Comparison of ENCODE assay signal across 8 mouse cellular contexts in genomic region chr13:22040464-22041141, GRCm38 (mm10). TPM values are rescaled to one million over a fixed set of nuclear protein-coding genes. Genes with fewer than 3 reads are reported as not detected.
DNase-seq lines count a peak whose midpoint lies in the region; ATAC-seq and TF ChIP-seq lines count a peak whose summit lies in the region.

No protein-coding gene starts in this region.

- TF ChIP-seq CTCF in spleen, adult 2 months (IDR thresholded peaks at IDR 0.05; ENCODE audit: extremely low read depth, insufficient read depth, insufficient read length, insufficient replicate concordance): no peak

- no peaks in the 10 kb centered on the region for H3K36me3 ChIP-seq in spleen, adult 2 months (ENCODE audit: control insufficient read depth, insufficient read depth, low read length)
- H3K36me3 ChIP-seq in hindbrain, embryonic 16.5 days (ENCODE audit: control insufficient read depth, insufficient read depth, low read length): no peaks in the 10 kb centered on the region
- H3K36me3 ChIP-seq in midbrain, embryonic 15.5 days (replicated peaks): no peaks in the 10 kb centered on the region

- H3K4me2 ChIP-seq in hindbrain, embryonic 16.5 days (ENCODE audit: low read length): peak overlapping the region; percentile 90
- H3K4me2 ChIP-seq in midbrain, embryonic 15.5 days: peak overlapping the region; percentile 87

- peak overlapping the region; percentile 58 for H3K4me3 ChIP-seq in spleen, adult 2 months (ENCODE audit: extremely low read depth, insufficient read depth, insufficient read length)
- H3K4me3 ChIP-seq in hindbrain, embryonic 16.5 days (ENCODE audit: low read length): peak overlapping the region; percentile 44
- H3K4me3 ChIP-seq in midbrain, embryonic 15.5 days: peak overlapping the region; percentile 41

- no peak for DNase-seq in spleen, adult 2 months (ENCODE audit: low read depth in 1 of 2, low spot score in 2 of 2)
- DNase-seq in spleen, postnatal 36 days (ENCODE audit: low spot score in 2 of 2): no peak
- peak; percentile 82 for DNase-seq in embryo, embryonic 10.5 days (ENCODE audit: low spot score)
- no peak for DNase-seq in natural killer cell, adult 2 months (ENCODE audit: low spot score in 2 of 2)
- no peak for DNase-seq in gastrocnemius, postnatal 10 days
- no peak for DNase-seq in left cerebral cortex, adult 8-10 months (ENCODE audit: low spot score in 2 of 2)

- WGBS in spleen, adult 2 months: under 1% methylated on average over 24 of the region's 24 CpGs
- under 1% methylated on average over 13 of the region's 24 CpGs for WGBS in hindbrain, embryonic 16.5 days
- WGBS in midbrain, embryonic 15.5 days: under 1% methylated on average over 24 of the region's 24 CpGs

- H3K4me1 ChIP-seq in spleen, adult 2 months (ENCODE audit: control insufficient read depth, insufficient read depth, insufficient read length): no peaks in the 10 kb centered on the region; the same call in 1 of the 2 replicates
- H3K4me1 ChIP-seq in hindbrain, embryonic 16.5 days (ENCODE audit: control insufficient read depth, insufficient read depth, low read depth, low read length): peaks cover 22% of the 10 kb centered on the region
- peaks cover 41% of the 10 kb centered on the region for H3K4me1 ChIP-seq in midbrain, embryonic 15.5 days

- no peak; the same call in 1 of the 2 replicates for ATAC-seq in hindbrain, embryonic 16.5 days
- ATAC-seq in midbrain, embryonic 15.5 days (replicated peaks): peak; percentile 18

- H3K27ac ChIP-seq in spleen, adult 2 months (ENCODE audit: insufficient read depth, low read length): peak overlapping the region; percentile 91
- H3K27ac ChIP-seq in hindbrain, embryonic 16.5 days (ENCODE audit: low read depth, low read length): peak overlapping the region; percentile 64
- peak overlapping the region; percentile 81 for H3K27ac ChIP-seq in midbrain, embryonic 15.5 days

- no peak for TF ChIP-seq POLR2A in spleen, adult 2 months (IDR thresholded peaks at IDR 0.05; ENCODE audit: low read depth, low read length)

- no peaks in the 10 kb centered on the region for H3K27me3 ChIP-seq in spleen, adult 2 months (ENCODE audit: control insufficient read depth, insufficient read depth, low read length)
- H3K27me3 ChIP-seq in hindbrain, embryonic 16.5 days (replicated peaks; ENCODE audit: control insufficient read depth, insufficient read depth, low read length): no peaks in the 10 kb centered on the region
- no peaks in the 10 kb centered on the region for H3K27me3 ChIP-seq in midbrain, embryonic 15.5 days (replicated peaks)

- peak overlapping the region; percentile 48 for H3K9ac ChIP-seq in hindbrain, embryonic 16.5 days (ENCODE audit: low read depth, low read length)
- H3K9ac ChIP-seq in midbrain, embryonic 15.5 days: peak overlapping the region; percentile 40

- no peaks in the 10 kb centered on the region for H3K9me3 ChIP-seq in hindbrain, embryonic 16.5 days (ENCODE audit: control insufficient read depth, low read length)
- H3K9me3 ChIP-seq in midbrain, embryonic 15.5 days: no peaks in the 10 kb centered on the region

RNA-seq across cellular contexts. Expression of gene Hist1h4i, which starts 0.6 kb away (rescaled TPM):
- polyA plus RNA-seq in spleen, adult 2 months (2012; rRNA removed): 14.7 and 15.7 TPM in 2 replicates
- 6.5 and 6.7 TPM in 2 replicates for polyA plus RNA-seq in hindbrain, embryonic 16.5 days (2015; fragmentation: Nextera tagmentation; extraction: Ambion mirVana)
- 5.7 and 7.7 TPM in 2 replicates for polyA plus RNA-seq in midbrain, embryonic 15.5 days (2015; fragmentation: Nextera tagmentation; extraction: Ambion mirVana)
- 10 to 100 TPM; 77.9 to 89.2 TPM for total RNA-seq in gastrocnemius, postnatal 10 days (2021)
- 10 to 100 TPM; 62.0 to 71.0 (median 68.4) TPM for total RNA-seq in left cerebral cortex, adult 8-10 months (2022)

RNA-seq across cellular contexts. Expression of gene Hist1h2ag, which starts 2.1 kb away (rescaled TPM):
- polyA plus RNA-seq in spleen, adult 2 months (2012; rRNA removed): 10.2 and 14.1 TPM in 2 replicates
- polyA plus RNA-seq in hindbrain, embryonic 16.5 days (2015; fragmentation: Nextera tagmentation; extraction: Ambion mirVana): 3.0 and 5.8 TPM in 2 replicates
- 5.4 and 6.8 TPM in 2 replicates for polyA plus RNA-seq in midbrain, embryonic 15.5 days (2015; fragmentation: Nextera tagmentation; extraction: Ambion mirVana)
- 100 to 1,000 TPM; 133 to 135 TPM for total RNA-seq in gastrocnemius, postnatal 10 days (2021)
- total RNA-seq in left cerebral cortex, adult 8-10 months (2022): 10 to 100 TPM in 3 of 4 experiments, 1 to 10 TPM in 1; 9.0 to 26.2 (median 21.0) TPM

RNA-seq across cellular contexts. Expression of gene Hist1h2bj, which starts 2.4 kb away (rescaled TPM):
- polyA plus RNA-seq in spleen, adult 2 months (2012; rRNA removed): 15.8 and 21.8 TPM in 2 replicates
- 2.2 and 2.5 TPM in 2 replicates for polyA plus RNA-seq in hindbrain, embryonic 16.5 days (2015; fragmentation: Nextera tagmentation; extraction: Ambion mirVana)
- polyA plus RNA-seq in midbrain, embryonic 15.5 days (2015; fragmentation: Nextera tagmentation; extraction: Ambion mirVana): 2.9 and 3.0 TPM in 2 replicates
- total RNA-seq in gastrocnemius, postnatal 10 days (2021): 100 to 1,000 TPM; 117 to 122 TPM
- total RNA-seq in left cerebral cortex, adult 8-10 months (2022): 10 to 100 TPM in 2 of 4 experiments, 1 to 10 TPM in 2; 7.2 to 11.6 (median 10.4) TPM

RNA-seq across cellular contexts. Expression of gene Hist1h2bk, which starts 4.9 kb away (rescaled TPM):
- polyA plus RNA-seq in spleen, adult 2 months (2012; rRNA removed): 30.0 and 45.9 TPM in 2 replicates
- polyA plus RNA-seq in hindbrain, embryonic 16.5 days (2015; fragmentation: Nextera tagmentation; extraction: Ambion mirVana): 0.70 and 0.87 TPM in 2 replicates
- 0.54 and 0.63 TPM in 2 replicates for polyA plus RNA-seq in midbrain, embryonic 15.5 days (2015; fragmentation: Nextera tagmentation; extraction: Ambion mirVana)
- 100 to 1,000 TPM; 209 to 249 TPM for total RNA-seq in gastrocnemius, postnatal 10 days (2021)
- total RNA-seq in left cerebral cortex, adult 8-10 months (2022): 10 to 100 TPM in 3 of 4 experiments, 1 to 10 TPM in 1; 3.0 to 13.9 (median 10.7) TPM

RNA-seq across cellular contexts. Expression of gene Hist1h2ah, which starts 5.2 kb away (rescaled TPM):
- polyA plus RNA-seq in spleen, adult 2 months (2012; rRNA removed): 51.3 and 149 TPM in 2 replicates
- not detected in 2 replicates for polyA plus RNA-seq in hindbrain, embryonic 16.5 days (2015; fragmentation: Nextera tagmentation; extraction: Ambion mirVana)
- 1.9 TPM in 1 of 2 replicates, not detected in the other for polyA plus RNA-seq in midbrain, embryonic 15.5 days (2015; fragmentation: Nextera tagmentation; extraction: Ambion mirVana)
- 100 to 1,000 TPM; 171 to 199 TPM for total RNA-seq in gastrocnemius, postnatal 10 days (2021)
- 10 to 100 TPM in 3 of 4 experiments, not detected in 1; 15.3 to 27.1 (median 22.8) TPM for total RNA-seq in left cerebral cortex, adult 8-10 months (2022)
